Mouse (Mus musculus) A20 (cell line): ENCODE data around the gene Irf7.

ENCODE experiments used
- DNase-seq: peaks from one replicate; pipeline ENCODE4 v3.0.0-alpha.2; 2011; ENCODE audit warnings: low read depth, low spot score

The Irf7 gene

GRCm38 (mm10) chr7:141221249-141222125 is 44.8 kb downstream of the Irf7 start:
- DNase-seq, result peak; percentile 100

- no peak for DNase-seq
Observed at GRCm38 (mm10) chr7:141220377-141220776, 45.9 kb downstream of the Irf7 start.

DNA sequence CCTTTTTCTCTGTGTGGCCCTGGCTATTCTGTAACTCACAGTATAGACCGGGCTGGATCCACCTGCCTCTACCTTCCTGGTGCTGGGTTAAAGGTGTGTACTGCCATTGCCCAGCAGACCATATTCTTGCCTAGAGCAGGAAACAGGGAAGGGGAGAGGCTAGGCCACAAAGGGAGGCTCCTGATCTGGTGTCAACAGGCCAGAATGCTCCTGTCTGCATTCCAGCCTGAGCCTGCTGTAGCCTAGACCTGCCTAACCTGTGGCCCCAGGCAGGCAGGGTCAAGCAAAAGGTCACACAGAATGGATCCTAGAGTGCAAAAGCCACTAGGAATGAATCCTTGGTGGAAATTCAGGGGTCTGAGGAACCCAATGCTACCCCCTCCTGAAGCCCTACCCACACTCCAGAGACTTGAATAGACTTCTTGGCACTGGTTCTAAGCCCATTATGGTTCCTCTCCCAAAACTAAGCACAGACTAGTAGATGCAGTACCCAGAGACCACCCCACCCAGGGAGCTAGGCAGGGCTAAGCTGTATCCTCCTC is 46.7 kb downstream of the Irf7 start:
- DNase-seq, result no peak

GRCm38 (mm10) chr7:141218557-141219133 is 47.6 kb downstream of the Irf7 start:
- DNase-seq, result no peak

DNA sequence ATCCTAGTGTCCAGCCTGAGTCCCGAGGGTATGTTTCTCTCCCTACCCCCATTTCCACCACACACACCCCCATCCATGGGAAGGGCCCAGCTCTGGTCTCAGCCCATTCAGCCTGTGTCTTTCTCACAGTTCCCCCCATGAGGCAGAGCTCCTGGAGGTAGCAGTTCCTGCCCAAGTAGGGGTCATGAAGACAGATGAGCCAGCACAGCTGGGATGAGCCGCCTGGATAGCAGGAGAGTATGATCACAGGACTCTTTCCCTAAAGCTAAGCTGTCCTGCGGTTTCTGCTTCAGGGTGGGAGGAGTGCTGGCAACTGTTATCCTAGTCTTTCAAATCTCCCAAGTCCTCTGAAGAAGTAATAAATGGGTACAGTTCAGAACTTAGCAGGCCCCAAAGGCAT is 48.1 kb downstream of the Irf7 start:
- DNase-seq, result no peak

DNA sequence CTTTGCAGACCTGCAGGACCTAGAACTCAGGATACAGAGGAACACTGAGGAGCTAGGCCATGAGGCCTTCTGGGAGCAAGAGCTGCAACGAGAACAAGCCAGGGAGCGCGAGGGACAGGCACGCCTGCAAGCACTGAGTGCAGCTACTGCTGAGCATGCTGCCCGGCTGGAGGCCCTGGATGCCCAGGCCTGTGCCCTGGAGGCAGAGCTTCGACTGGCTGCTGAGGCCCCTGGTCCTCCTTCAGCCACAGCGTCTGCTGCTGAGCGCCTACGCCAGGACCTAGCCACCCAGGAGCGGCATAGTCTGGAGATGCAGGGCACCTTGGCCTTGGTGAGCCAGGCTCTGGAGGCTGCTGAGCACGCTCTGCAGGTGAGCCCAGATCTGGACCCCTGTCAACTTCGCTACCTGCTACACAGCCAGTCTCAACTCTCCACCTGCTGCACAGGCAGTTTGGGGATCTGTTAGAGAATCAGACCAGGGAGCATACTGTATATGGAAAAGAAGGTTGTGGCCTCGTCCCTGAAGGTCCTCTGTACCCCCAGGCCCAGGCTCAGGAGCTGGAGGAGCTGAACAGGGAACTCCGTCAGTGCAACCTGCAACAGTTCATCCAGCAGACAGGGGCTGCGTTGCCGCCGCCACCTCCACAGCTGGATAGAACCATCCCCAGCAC is 48.8 kb downstream of the Irf7 start:
- peak; percentile 31 for DNase-seq

GRCm38 (mm10) chr7:141216894-141217293 is 49.4 kb downstream of the Irf7 start:
- DNase-seq, result no peak

GRCm38 (mm10) chr7:141215880-141216733 is 50.2 kb downstream of the Irf7 start:
- peak; percentile 88 for DNase-seq

GRCm38 (mm10) chr7:141215101-141215879 is 51.0 kb downstream of the Irf7 start, which contains the start of gene Rassf7:
TSS of gene Rassf7 (plus strand) at chr7:141215860.
- DNase-seq, result peak; percentile 100

GRCm38 (mm10) chr7:141214310-141214709 is 52.0 kb downstream of the Irf7 start:
- DNase-seq, result no peak

DNA sequence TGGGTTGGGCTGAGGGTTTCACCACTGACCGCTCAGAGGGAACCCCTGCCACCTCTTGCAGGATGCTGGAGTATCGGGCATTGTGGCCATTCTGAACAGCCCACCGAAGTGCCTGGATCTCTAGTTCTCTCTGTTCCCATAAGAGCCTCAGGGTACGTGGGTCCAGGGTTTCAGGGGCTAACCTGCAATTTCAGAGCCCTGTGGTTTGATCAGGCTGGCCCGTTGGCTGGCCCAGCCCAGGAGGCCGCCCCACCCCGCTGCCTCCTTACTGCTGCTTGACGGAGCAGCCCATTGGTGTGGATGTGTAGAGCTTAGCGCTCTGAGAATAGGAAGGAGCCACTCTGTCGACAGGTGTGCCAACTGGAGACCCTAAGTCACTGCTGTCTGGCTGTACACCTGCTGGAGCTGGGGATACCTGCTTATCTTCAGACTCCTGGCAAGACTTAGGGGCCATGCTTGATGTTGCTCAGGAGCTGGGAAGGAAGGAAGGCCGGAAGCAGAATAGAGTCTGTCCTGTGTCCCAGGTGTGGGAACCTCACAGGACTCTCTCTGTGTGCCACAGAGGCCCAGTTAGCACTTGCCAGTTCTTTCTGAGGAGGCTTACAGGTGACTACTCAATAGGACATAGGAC is 52.6 kb downstream of the Irf7 start, which contains the start of gene Lmntd2:
Gene Lmntd2, minus strand, starts transcription at position 476 of the 631 bp plus-strand sequence.
- DNase-seq, result no peak

DNA sequence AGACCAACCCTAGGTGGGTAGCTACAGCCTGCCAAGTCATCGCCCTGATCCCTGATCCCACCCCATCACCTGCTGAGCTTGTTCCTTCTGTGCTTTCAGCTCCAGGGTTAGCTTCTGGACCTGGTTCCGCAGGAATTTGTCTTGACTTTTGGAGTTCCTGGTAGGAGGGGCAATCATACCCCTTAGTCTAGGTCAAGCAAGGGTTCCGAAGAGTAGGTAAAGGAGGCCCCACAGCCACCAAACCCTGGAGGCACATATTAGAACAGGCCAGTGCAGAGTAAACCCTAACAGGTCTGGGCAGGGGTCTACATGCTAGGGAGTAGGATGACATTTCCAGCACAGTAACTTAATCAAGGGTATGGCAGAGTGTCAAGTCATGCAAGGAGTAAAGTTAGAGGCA is 53.1 kb downstream of the Irf7 start:
- DNase-seq, result no peak
